Mouse (Mus musculus) megakaryocyte, embryonic 14.5 days (primary cell): Measurements from ENCODE around the gene Mtx2. TPM values are rescaled to one million over a fixed set of nuclear protein-coding genes. Genes with fewer than 3 reads are reported as not detected.
A peak's percentile ranks its signal among the peaks of the same experiment; 100 is the strongest.

Source experiments
- H3K27me3 ChIP-seq: replicated peaks from 2 replicates; pipeline ENCODE3; 2012; ENCODE audit warnings: inconsistent platforms
- H3K36me3 ChIP-seq: replicated peaks from 2 replicates; pipeline ENCODE3; 2012; ENCODE audit warnings: low read length, inconsistent platforms, mixed read lengths
- H3K4me1 ChIP-seq: 2 replicates; pipeline ENCODE4 v1.6.1; 2012; ENCODE audit warnings: inconsistent platforms
- H3K4me3 ChIP-seq: replicated peaks from 2 replicates; pipeline ENCODE3; 2012; ENCODE audit warnings: moderate library complexity, mild to moderate bottlenecking, inconsistent platforms
- H3K9me3 ChIP-seq: 2 replicates; pipeline ENCODE4 v1.6.1; 2012; ENCODE audit warnings: inconsistent platforms
- FLI1 ChIP-seq: IDR thresholded peaks from 2 replicates; pipeline ENCODE4 v1.6.1; 2012; ENCODE audit warnings: low read length, inconsistent platforms, mixed read lengths
- GATA1 ChIP-seq: IDR thresholded peaks from 3 replicates; pipeline ENCODE4 v1.6.1; 2012; ENCODE audit warnings: mixed read lengths, low read length, inconsistent platforms, borderline replicate concordance
- polyA plus RNA-seq: library from polyadenylated mRNA; stranded (reverse); fragments of >175 nt; gene quantifications from 2 replicates; pipeline ENCODE4 v1.2.3, GENCODE M21; 2012; ENCODE audit warnings: low replicate concordance; ENCODE audit not compliant: insufficient read depth

Mtx2 gene
- polyA plus RNA-seq, 1 experiment = 36.3 TPM

DNA sequence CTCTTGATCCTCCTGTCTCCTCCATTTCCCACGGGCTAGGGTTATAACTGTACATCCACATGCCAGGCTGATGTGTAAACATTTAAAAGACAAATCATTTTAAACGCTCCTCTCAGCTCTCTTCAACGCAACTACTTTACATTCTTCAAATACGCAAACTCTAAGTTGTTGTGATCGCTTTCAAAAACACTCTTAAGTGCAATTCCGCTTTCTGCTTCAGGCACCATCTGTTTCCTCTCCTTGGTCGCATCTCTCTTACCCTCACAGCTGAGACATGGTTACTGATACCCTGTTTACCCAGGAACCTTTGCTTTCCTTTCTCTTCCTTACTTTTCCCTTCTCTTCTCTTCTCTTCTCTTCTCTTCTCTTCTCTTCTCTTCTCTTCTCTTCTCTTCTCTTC, 86.4 kb downstream of the Mtx2 start:
- Histone ChIP-seq H3K27me3 (no peaks in the 10 kb centered on the region), H3K9me3 (peaks cover 8% of the 10 kb centered on the region), H3K4me3 (no peak overlapping the region), H3K4me1 (no peaks in the 10 kb centered on the region), H3K36me3 (no peaks in the 10 kb centered on the region)
- TF ChIP-seq FLI1 (no peak), GATA1 (no peak)

GRCm38 (mm10) chr2:74917880-74918537, 92.4 kb downstream of the Mtx2 start:
- no peaks in the 10 kb centered on the region for H3K36me3 ChIP-seq
- TF ChIP-seq FLI1 (no peak), GATA1 (no peak)
- no peaks in the 10 kb centered on the region for H3K4me1 ChIP-seq
- no peaks in the 10 kb centered on the region for H3K9me3 ChIP-seq
- H3K27me3 ChIP-seq = peaks cover 6% of the 10 kb centered on the region
- H3K4me3 ChIP-seq = no peak overlapping the region

- Histone ChIP-seq H3K9me3 (no peaks in the 10 kb centered on the region), H3K4me1 (peaks cover 9% of the 10 kb centered on the region), H3K36me3 (no peaks in the 10 kb centered on the region), H3K4me3 (peak overlapping the region; percentile 65), H3K27me3 (peaks cover 7% of the 10 kb centered on the region)
- no peak for TF ChIP-seq FLI1
- TF ChIP-seq GATA1 = no peak
Measured at GRCm38 (mm10) chr2:74925968-74926814, 100.6 kb downstream of the Mtx2 start.

Other genes with a start within 250 kb of the Mtx2 start
- gene Lnpk, start 246.4 kb upstream of the Mtx2 start, polyA plus RNA-seq = 11.1 and 19.3 TPM in 2 replicates
- not detected in 2 replicates for gene Evx2, start 166.2 kb upstream of the Mtx2 start, polyA plus RNA-seq
- not detected in 2 replicates for gene Hoxd13, start 157.5 kb upstream of the Mtx2 start, polyA plus RNA-seq
- gene Hoxd12, start 150.8 kb upstream of the Mtx2 start, polyA plus RNA-seq = not detected in 2 replicates
- not detected in 2 replicates for gene Hoxd11, start 146.2 kb upstream of the Mtx2 start, polyA plus RNA-seq
- gene Hoxd10, start 133.9 kb upstream of the Mtx2 start, polyA plus RNA-seq = not detected in 2 replicates
- gene Hoxd9, start 128.1 kb upstream of the Mtx2 start, polyA plus RNA-seq = not detected in 2 replicates
- not detected in 2 replicates for gene Hoxd8, start 121.2 kb upstream of the Mtx2 start, polyA plus RNA-seq
- not detected in 2 replicates for gene Hoxd3, start 113.9 kb upstream of the Mtx2 start, polyA plus RNA-seq
- not detected in 2 replicates for gene Hoxd4, start 113.9 kb upstream of the Mtx2 start, polyA plus RNA-seq
- not detected in 2 replicates for gene Gm28230, start 99.1 kb upstream of the Mtx2 start, polyA plus RNA-seq
- gene Hoxd1, start 62.8 kb upstream of the Mtx2 start, polyA plus RNA-seq = not detected in 2 replicates